Mouse (Mus musculus) embryonic facial prominence, embryonic 11.5 days (tissue): Measurements from ENCODE around the gene Col6a1. TPM values are rescaled to one million over a fixed set of nuclear protein-coding genes. Genes with fewer than 3 reads are reported as not detected.
A peak's percentile ranks its signal among the peaks of the same experiment; 100 is the strongest.

Source experiments
- ATAC-seq: fragments of 200-750 bp; cut with Nextera tagmentation; replicated peaks from 2 replicates; pipeline ENCODE4 v1.8.0; 2017; ENCODE audit warnings: low read depth; ENCODE audit not compliant: insufficient number of reproducible peaks, low FRiP score, low TSS enrichment
- DNase-seq: peaks from one replicate; pipeline ENCODE4 v3.0.0-alpha.2; 2015; ENCODE audit warnings: low spot score
- H3K27ac ChIP-seq: fragments of 300-500 bp; sonication (generic); replicated peaks from 2 replicates; pipeline ENCODE4 v1.5.1; 2014; ENCODE audit warnings: mild to moderate bottlenecking, low read depth, low read length, control low read depth
- H3K27me3 ChIP-seq: fragments of 300-500 bp; sonication (generic); 2 replicates; pipeline ENCODE4 v1.6.1; 2014; ENCODE audit warnings: mild to moderate bottlenecking, low read length, moderate library complexity, mixed read lengths; ENCODE audit not compliant: control insufficient read depth, insufficient read depth
- H3K36me3 ChIP-seq: fragments of 300-500 bp; sonication (generic); replicated peaks from 2 replicates; pipeline ENCODE4 v1.6.1; 2014; ENCODE audit warnings: low read depth, mild to moderate bottlenecking, low read length, moderate library complexity, mixed read lengths; ENCODE audit not compliant: control insufficient read depth, insufficient read depth
- H3K4me1 ChIP-seq: fragments of 300-500 bp; sonication (generic); 2 replicates; pipeline ENCODE4 v1.6.1; 2014; ENCODE audit warnings: low read length, mixed read lengths; ENCODE audit not compliant: control insufficient read depth, insufficient read depth
- H3K4me2 ChIP-seq: fragments of 300-500 bp; sonication (generic); 2 replicates; pipeline ENCODE4 v1.6.1; 2014; ENCODE audit warnings: low read depth, mild to moderate bottlenecking, control low read depth, low read length, moderate library complexity
- H3K4me3 ChIP-seq: fragments of 300-500 bp; sonication (generic); 2 replicates; pipeline ENCODE4 v1.5.1; 2014; ENCODE audit warnings: low read depth, low read length, control low read depth
- H3K9ac ChIP-seq: fragments of 300-500 bp; sonication (generic); replicated peaks from 2 replicates; pipeline ENCODE4 v1.6.1; 2014; ENCODE audit warnings: mild to moderate bottlenecking, control low read depth, low read length
- H3K9me3 ChIP-seq: fragments of 300-500 bp; sonication (generic); replicated peaks from 2 replicates; pipeline ENCODE4 v1.6.1; 2016; ENCODE audit warnings: mild to moderate bottlenecking, low read length, inconsistent platforms, mixed read lengths; ENCODE audit not compliant: control insufficient read depth
- WGBS: fragments of 180-500 bp; shearing (Covaris S2); extraction: QIAGEN DNeasy Blood & Tissue Kit; methylation state at CpG from one replicate; pipeline ENCODE4 v1.1.7; 2014; 5-methylcytosine and 5-hydroxymethylcytosine counted together
- polyA plus RNA-seq: library from polyadenylated mRNA; unstranded; fragments of >200 nt; fragmentation: Nextera tagmentation; extraction: Ambion mirVana; gene quantifications from 2 replicates; pipeline ENCODE4 v1.2.1, GENCODE M21; 2014

The Col6a1 gene
- polyA plus RNA-seq, 1 experiment from 2014 or later: 19.8 TPM

DNA sequence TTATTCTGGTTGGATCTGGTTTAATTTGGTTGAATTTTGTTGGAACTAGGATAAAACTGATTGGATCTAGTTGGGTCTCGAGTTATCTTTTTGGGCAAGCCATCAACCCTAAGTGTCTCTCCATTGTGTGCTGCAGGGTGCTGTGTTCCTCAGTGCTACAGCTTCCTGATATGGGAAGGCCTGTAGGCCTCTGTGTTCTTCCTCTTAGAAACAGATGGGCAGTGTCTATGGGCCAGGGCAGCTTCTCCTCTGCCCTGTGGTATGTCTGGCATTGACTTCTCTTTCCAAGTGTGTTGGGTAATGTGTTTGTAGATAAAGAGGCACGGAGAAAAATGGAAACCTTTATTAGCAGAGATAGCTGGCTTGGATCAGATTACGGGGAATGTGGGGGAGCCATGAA is 17.5 kb downstream of the Col6a1 start:
- Histone ChIP-seq H3K9me3 (no peaks in the 10 kb centered on the region), H3K27me3 (no peaks in the 10 kb centered on the region), H3K9ac (no peak overlapping the region), H3K36me3 (no peaks in the 10 kb centered on the region), H3K4me2 (no peak overlapping the region), H3K4me3 (no peak overlapping the region), H3K27ac (no peak overlapping the region), H3K4me1 (no peaks in the 10 kb centered on the region)
- DNase-seq: no peak
- WGBS: 84% methylated on average over 3 of the region's 3 CpGs
- ATAC-seq: no peak

DNA sequence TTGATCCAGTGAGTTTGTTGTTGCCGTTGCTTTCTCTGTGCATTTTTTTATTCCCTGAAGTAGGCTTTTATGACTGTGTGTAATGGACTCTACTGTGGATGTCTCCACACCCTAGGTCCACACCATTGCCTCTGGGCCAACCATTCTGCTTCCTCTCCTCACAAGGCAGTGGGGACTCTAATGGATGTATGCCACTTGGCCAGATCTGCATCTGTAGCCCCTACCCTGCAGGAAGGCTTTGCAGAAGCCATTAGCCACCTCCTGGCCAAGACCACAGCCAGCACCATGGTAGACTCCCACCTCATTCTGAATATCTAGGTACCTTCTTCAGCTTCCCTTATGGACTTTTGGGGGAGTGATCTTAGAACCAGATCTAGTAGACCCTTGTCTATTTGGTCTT is 18.4 kb downstream of the Col6a1 start:
- Histone ChIP-seq H3K27me3 (no peaks in the 10 kb centered on the region), H3K27ac (no peak overlapping the region), H3K9ac (no peak overlapping the region), H3K36me3 (no peaks in the 10 kb centered on the region), H3K4me3 (no peak overlapping the region), H3K4me1 (no peaks in the 10 kb centered on the region), H3K9me3 (no peaks in the 10 kb centered on the region), H3K4me2 (no peak overlapping the region)
- 91% methylated on average over 1 of the region's 1 CpGs for WGBS
- DNase-seq (no peak), ATAC-seq (no peak)

DNA sequence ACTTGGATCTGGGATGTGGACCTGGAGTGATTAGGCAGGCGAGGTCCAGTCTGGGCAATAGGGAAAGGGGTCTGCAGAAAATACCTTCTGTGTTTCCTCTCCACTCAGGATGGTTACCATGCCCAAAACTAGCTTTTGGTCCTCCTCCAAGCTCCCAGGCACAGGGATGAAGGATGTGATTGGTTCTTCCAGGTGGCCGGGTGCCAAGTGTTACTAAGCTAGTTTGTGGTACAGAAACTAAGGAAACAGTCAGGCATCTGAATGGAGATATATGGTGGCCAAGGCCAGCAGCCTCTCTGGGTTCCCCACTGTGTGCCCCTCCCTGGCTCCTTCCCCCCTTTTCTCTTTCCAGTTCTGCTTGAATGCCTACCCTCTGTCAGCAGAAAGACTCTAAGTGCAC is 19.0 kb downstream of the Col6a1 start:
- ATAC-seq (no peak), DNase-seq (no peak)
- H3K9me3 ChIP-seq: no peaks in the 10 kb centered on the region
- no peaks in the 10 kb centered on the region for H3K27me3 ChIP-seq
- no peak overlapping the region for H3K4me2 ChIP-seq
- no peak overlapping the region for H3K27ac ChIP-seq
- no peak overlapping the region for H3K9ac ChIP-seq
- 64% methylated on average over 2 of the region's 2 CpGs for WGBS
- no peaks in the 10 kb centered on the region for H3K4me1 ChIP-seq
- H3K36me3 ChIP-seq: no peaks in the 10 kb centered on the region
- no peak overlapping the region for H3K4me3 ChIP-seq

DNA sequence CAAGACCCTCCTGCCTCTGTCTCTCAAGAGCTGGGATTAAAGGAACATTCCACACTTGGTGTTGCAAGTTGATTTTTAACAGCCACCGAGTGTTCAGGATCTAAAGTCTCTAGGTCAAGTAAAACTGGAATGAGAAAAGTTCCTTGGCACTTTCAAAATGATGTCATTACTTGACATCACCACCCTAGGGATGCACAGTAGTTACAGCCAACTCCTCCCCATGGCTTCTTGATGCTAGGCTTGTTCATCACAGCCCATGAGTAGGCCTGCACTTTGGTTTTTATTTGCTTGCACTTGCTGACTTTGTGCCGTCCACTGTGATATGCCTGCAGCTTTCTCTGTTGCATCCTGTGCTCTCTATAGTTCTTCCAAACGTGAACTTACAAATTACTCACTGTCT is 21.6 kb downstream of the Col6a1 start:
- Histone ChIP-seq H3K9me3 (no peaks in the 10 kb centered on the region), H3K36me3 (no peaks in the 10 kb centered on the region), H3K4me3 (no peak overlapping the region), H3K4me2 (no peak overlapping the region), H3K9ac (no peak overlapping the region), H3K27ac (no peak overlapping the region), H3K27me3 (no peaks in the 10 kb centered on the region), H3K4me1 (no peaks in the 10 kb centered on the region)
- no peak for DNase-seq
- 75% methylated on average over 3 of the region's 3 CpGs for WGBS
- no peak for ATAC-seq

DNA sequence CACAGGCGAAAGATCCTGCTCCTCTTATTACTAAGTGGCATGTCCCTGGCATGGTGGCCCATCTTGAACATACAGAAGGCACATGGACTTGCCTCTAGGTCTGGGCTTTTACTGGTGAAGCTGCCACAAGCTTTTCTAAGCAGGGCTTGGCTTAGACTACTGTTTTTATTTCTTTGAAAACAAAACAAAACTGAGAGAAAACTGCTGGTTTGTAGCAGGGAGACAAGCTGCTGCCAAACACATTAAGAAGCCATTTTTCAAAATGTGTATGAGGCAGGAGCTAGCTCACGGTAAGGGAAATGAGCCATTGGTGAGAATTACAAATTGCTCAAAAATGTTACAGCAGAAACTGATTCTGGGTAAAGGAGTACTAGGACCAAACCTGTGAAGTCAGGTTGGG is 24.5 kb downstream of the Col6a1 start:
- no peaks in the 10 kb centered on the region for H3K27me3 ChIP-seq
- 81% methylated on average over 2 of the region's 2 CpGs for WGBS
- H3K4me1 ChIP-seq: no peaks in the 10 kb centered on the region
- H3K9me3 ChIP-seq: no peaks in the 10 kb centered on the region
- DNase-seq (no peak), ATAC-seq (no peak)
- H3K9ac ChIP-seq: no peak overlapping the region
- H3K4me3 ChIP-seq: no peak overlapping the region
- H3K36me3 ChIP-seq: no peaks in the 10 kb centered on the region
- H3K4me2 ChIP-seq: no peak overlapping the region
- no peak overlapping the region for H3K27ac ChIP-seq

DNA sequence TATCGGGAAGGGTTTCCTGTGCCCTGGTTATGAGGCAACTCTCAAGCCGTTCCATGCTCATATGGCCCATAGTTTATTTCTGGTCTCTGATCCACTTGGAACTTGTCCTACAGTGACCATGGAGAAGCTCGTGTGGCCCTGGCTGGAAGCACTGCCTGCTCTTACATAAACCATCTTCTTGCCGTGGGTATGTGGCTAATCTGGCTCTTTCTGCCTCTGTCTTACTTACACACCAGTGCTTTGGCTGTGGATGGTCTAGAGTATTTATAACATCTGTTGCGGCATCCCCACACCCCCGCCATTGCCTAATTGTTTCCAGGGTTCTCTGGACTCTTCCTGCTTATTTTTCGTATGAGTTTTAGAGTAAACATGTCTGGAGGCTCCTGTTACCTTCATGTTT is 26.2 kb downstream of the Col6a1 start:
- no peaks in the 10 kb centered on the region for H3K9me3 ChIP-seq
- no peaks in the 10 kb centered on the region for H3K27me3 ChIP-seq
- DNase-seq (peak; percentile 29), ATAC-seq (no peak)
- 57% methylated on average over 7 of the region's 7 CpGs for WGBS
- H3K9ac ChIP-seq: no peak overlapping the region
- H3K4me1 ChIP-seq: no peaks in the 10 kb centered on the region
- no peak overlapping the region for H3K27ac ChIP-seq
- no peak overlapping the region for H3K4me3 ChIP-seq
- no peaks in the 10 kb centered on the region for H3K36me3 ChIP-seq
- H3K4me2 ChIP-seq: no peak overlapping the region

DNA sequence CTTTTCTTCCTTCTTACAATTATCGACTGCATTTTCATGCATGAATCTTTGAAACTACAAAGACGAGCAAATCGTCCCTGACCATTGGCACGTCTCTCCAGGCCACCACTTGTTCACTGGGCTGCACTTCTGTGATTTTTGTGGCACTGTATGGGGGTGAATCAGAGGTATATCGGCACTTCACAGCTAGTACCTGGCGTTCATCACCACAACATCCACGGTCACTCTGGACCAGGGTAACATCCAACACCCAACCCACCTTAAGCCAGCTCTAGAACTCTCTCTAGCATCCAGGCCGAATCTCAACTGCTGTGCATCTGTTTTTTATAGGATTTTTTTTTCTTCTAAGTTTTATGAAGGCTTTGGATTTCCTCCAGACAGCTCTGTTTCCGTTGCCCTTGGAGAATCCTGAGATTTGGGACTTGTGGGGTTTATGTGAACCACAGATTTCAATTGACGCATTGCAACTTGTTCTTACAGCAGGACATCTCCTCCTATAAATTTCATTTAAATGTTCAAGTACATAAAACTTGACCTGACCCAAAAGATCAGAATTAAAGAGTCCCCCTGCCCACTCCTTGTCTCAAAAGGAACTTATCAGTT is 30.6 kb downstream of the Col6a1 start:
- H3K27ac ChIP-seq: no peak overlapping the region
- no peaks in the 10 kb centered on the region for H3K9me3 ChIP-seq
- ATAC-seq: no peak
- WGBS: 88% methylated on average over 10 of the region's 10 CpGs
- no peak for DNase-seq
- no peak overlapping the region for H3K4me3 ChIP-seq
- H3K27me3 ChIP-seq: no peaks in the 10 kb centered on the region
- no peaks in the 10 kb centered on the region for H3K36me3 ChIP-seq
- no peaks in the 10 kb centered on the region for H3K4me1 ChIP-seq
- no peak overlapping the region for H3K9ac ChIP-seq
- H3K4me2 ChIP-seq: no peak overlapping the region

DNA sequence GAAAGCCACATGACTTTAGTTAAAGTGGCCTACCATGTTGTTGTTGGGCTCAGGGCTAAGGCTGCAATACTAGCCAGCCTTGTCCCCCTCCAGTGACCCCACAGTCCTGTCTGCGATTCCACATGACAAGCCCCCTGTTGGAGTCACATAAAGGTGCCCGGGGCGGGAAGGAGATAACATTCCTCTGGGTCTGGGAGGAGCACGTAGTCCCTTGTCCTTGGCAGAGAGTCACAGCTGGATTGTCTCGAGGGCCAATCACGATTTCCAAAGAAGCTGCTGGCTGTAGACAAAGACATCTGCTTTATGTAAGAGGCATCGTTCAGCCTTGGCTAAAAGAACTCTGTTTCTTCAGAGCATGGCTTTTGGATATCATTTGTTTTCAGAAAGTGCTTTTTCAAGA is 31.2 kb downstream of the Col6a1 start:
- 45% methylated on average over 7 of the region's 7 CpGs for WGBS
- ATAC-seq (no peak), DNase-seq (no peak)
- Histone ChIP-seq H3K4me3 (no peak overlapping the region), H3K9ac (no peak overlapping the region), H3K4me2 (no peak overlapping the region), H3K9me3 (no peaks in the 10 kb centered on the region), H3K36me3 (no peaks in the 10 kb centered on the region), H3K4me1 (no peaks in the 10 kb centered on the region), H3K27ac (no peak overlapping the region), H3K27me3 (no peaks in the 10 kb centered on the region)
